Mouse (Mus musculus): ENCODE results near the gene Mad1l1. TPM values are rescaled to one million over a fixed set of nuclear protein-coding genes. Genes with fewer than 3 reads are reported as not detected.
"Not testable (repeated sequence)": the region's sequence is repeated elsewhere in the genome, so short reads cannot be mapped to it uniquely, and the experiment has no call there.

Gene Mad1l1
- total RNA-seq, 1 experiment from 2014 or later: 38.8 TPM

DNA sequence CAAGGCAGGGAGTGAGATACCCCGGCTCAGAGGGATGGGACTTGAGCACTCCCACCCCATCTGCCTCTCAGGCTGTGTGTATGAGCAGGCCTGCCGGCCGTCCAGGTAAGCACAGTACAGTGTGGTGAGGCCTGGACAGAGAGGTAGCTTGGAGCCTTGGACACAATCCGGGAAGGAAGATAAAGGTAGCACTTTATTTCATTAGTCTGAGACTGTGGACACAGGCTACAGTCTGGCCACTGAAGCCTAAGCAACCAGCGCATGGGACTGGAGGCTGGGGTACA, 312.9 kb downstream of the Mad1l1 start:
- no peak for ATAC-seq (ENCODE audit: extremely low read depth, insufficient number of reproducible peaks, low FRiP score, poor library complexity, severe bottlenecking)

DNA sequence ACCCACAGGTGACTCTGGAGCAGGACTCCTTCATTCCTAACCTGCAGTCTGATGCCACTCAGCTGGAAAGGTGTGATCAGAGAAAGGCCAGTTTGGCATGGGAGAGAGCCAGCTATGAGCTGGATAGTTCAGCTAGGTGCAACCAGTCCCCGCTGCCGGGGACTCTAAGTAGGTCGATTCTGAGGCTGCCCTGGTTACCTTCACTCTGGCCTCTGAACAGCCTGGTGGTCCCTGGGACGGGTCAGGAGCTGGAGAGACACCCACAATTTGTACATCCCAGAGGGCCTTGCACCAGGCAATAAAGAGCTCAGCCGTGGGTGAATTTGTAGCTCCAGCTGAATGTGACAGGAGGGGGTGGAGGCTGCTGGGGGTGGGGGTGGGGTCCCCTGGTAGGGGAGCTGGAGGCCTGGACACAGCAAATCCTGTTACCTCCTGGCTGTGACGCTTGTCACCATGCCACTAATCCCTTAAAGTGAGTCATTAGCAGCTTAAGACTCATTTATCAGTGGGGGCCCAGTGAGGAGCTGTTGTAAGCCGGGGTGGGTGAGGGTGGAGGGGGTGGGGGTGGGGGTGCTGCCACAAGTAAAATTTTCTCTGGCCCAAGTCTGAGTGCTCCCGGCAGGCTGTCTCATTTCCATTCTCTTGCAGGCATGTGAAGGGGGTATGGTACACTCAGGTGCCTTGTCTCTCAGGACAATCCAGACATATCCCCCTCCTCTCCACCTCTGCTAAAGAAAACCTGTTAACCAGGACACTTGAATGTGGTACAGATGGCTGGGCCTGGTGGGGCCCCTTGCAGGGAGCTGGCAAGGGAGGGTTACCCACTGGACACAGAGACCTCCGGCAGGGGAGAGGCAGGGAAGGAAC, 313.5 kb downstream of the Mad1l1 start:
- no peak for ATAC-seq (ENCODE audit: extremely low read depth, insufficient number of reproducible peaks, low FRiP score, poor library complexity, severe bottlenecking)

- ATAC-seq (ENCODE audit: extremely low read depth, insufficient number of reproducible peaks, low FRiP score, poor library complexity, severe bottlenecking): no peak
These were observed 314.5 kb downstream of the Mad1l1 start for GRCm38 (mm10) chr5:140006861-140007260.

DNA sequence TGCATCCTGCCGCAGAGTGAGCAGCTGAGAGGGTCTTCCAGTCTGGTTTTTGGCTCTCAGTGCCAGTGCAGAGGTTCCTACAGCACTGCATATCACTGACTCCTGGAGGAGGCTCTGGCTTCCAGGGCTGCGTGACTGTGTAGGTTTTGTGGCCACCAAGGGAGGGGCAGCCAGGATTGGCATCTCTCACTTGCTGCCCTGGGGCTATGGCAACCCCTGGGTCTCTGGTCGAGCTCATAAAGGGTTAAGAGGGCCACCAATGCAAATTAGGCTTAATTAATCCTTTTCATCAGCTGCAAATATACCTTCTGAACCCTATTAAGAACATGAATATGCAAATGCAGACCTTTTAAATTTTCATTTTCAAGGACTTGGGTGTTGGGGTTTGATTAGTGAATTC, 318.8 kb downstream of the Mad1l1 start:
- ATAC-seq (ENCODE audit: extremely low read depth, insufficient number of reproducible peaks, low FRiP score, poor library complexity, severe bottlenecking): no peak

GRCm38 (mm10) chr5:139998916-139999315, 322.4 kb downstream of the Mad1l1 start:
- ATAC-seq (ENCODE audit: extremely low read depth, insufficient number of reproducible peaks, low FRiP score, poor library complexity, severe bottlenecking): no peak

GRCm38 (mm10) chr5:139998321-139998720, 323.0 kb downstream of the Mad1l1 start:
- ATAC-seq (ENCODE audit: extremely low read depth, insufficient number of reproducible peaks, low FRiP score, poor library complexity, severe bottlenecking): not testable (repeated sequence)

DNA sequence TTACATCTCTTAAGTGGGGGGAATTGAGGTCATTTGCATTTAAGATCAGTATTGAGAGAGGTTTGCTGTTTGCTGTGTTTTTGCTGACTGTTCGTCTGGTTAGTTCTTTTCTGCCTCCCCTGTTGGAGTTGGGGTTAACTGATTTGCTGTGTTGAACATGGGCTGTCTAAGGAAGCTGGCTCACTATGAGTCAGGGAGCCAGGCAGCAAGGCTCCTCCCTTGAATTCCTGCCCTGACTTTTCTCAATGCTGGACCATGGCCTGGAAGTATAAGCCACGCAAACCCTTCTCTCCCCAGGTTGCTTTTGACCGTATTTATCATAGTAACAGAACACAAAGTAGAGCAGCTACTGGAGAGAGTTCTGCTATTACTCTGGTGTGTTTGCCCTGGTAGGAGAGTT, 329.8 kb downstream of the Mad1l1 start:
- ATAC-seq (ENCODE audit: extremely low read depth, insufficient number of reproducible peaks, low FRiP score, poor library complexity, severe bottlenecking): no peak

DNA sequence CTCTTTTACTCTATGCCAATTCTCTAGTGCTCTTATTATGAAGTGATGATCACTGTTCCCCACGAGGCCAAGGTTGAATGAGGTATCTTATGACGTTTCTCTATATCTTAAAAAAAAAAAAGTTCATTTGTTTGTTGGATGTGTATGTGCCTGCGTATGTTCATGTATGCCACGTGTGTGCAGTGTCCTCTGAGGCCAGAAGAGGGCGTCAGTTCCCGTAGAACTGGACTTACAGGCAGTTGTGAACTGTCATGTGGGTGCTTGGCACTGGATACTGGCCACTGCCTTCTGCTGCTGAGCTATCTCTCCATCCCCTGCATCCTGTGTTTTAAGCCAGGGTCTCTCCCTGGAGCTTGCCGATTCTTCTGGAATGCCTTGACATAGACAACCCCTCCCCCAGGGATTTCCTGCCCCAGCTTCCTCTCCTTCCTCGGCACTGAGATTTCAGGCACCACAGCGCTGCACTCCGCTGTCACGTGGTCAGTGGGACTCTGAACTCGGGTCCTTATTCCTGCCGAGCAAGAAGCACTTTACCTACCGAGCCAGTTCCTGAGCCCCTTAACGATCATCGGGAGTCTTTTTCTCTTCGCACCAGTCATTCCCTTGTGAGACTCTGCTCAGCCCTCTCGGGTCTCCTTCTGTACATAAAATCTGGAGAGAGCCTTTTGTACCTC, 336.1 kb downstream of the Mad1l1 start:
- ATAC-seq (ENCODE audit: extremely low read depth, insufficient number of reproducible peaks, low FRiP score, poor library complexity, severe bottlenecking): no peak

DNA sequence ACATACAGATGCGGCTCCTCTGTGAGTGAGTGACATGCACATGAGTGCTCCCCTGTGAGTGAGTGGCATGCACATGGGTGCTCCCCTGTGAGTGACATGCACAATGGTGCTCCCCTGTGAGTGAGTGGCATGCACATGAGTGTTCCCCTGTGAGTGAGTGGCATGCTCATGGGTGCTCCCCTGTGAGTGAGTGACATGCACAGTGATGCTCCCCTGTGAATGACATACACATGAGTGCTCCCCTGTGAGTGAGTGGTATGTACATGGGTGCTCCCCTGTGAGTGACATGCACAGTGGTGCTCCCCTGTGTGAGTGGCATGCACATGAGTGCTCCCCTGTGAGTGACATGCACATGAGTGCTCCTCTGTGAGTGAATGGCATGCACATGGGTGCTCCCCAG, 339.4 kb downstream of the Mad1l1 start:
- ATAC-seq (ENCODE audit: extremely low read depth, insufficient number of reproducible peaks, low FRiP score, poor library complexity, severe bottlenecking): no peak

DNA sequence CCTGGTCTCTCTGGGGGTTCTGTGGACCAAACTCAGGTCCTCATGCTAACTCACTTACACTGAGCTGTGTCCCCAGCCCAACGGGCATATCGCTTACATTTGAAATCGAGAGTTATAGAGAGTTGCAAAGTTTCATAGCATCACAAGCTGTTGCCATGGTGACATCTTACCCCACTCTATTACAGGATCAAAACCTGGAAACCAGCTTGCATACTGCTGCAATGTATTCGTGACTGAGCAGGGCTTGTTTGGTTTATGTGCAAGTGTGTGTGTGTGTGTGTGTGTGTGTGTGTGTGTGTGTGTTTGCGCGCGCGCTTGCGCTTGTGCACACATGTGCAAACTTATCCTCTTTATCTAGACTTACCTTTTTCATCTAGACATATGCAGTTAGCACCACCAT, 342.0 kb downstream of the Mad1l1 start:
- no peak for ATAC-seq (ENCODE audit: extremely low read depth, insufficient number of reproducible peaks, low FRiP score, poor library complexity, severe bottlenecking)

DNA sequence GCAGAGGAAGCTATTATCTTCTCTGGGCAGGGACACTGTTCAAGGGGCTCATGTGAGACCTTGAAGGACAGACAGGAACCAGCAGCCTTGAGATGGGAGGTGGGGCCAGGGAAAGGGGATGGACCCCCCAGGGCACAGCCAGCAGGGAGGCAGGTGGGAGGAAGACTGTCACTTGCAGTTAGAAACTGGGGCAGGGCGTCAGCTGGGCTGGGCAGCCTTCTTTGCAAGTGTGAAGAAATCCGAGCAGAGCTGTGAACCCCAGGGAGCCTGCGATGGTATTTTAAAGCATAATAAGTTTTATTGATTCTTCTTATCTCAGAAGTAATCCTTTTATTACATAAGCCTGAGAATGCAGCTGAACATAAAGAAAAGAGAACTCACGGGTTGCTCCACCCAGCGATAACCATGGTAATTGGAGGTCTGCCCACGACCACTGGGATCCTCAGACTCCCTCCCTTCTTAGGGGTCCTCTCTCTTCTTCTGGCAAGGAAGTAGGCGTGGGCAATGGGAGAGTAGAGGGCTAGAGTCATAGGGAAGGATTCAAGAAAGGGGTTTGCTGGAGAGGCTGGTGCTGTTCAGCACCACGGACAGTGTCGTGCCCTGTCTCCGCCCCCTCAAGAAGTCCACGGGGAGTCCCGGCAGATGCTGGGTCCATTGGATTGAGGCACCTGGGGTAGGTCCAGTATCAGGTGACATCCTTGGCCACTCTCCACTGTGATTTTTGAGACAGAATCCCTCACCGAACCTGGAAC, 342.7 kb downstream of the Mad1l1 start:
- ATAC-seq (ENCODE audit: extremely low read depth, insufficient number of reproducible peaks, low FRiP score, poor library complexity, severe bottlenecking): no peak

DNA sequence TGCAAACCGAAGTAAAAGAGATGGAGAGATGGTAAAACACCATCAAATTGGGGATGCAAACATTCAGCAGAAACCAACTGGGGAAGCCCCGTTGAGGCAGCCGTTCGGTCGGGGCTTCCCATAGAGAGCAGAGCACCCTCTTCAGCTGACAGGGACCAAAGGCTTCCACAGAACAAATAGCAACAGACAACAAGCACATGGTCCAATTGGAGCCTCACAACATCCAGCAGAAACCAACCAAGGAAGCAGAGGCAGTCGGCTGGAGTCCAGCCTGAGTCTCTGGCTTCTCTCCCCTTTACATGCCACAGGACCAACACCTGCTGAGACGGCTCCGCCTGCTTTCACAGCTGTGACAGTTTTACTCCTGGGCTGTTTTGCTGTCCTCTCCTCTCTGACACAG, 343.9 kb downstream of the Mad1l1 start:
- ATAC-seq (ENCODE audit: extremely low read depth, insufficient number of reproducible peaks, low FRiP score, poor library complexity, severe bottlenecking): no peak

DNA sequence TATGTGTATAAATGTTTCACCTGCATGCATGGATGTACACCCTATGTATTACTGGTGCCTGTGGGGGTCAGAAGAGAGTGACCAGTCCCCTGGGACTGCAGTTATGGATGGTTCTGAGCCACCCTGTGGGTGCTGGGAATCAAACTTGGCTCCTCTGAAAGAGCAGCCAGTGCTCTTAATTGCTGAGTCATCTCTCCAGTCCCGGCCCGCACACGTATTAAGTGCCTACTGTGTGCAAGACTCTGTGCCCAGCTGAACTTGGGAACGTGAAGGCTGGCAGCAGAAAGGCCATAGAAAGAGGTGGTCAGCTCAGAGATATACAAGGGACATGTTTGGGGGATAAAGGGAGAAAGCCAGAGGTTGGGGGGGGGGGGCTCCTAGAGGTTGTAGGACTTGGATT, 344.8 kb downstream of the Mad1l1 start:
- ATAC-seq (ENCODE audit: extremely low read depth, insufficient number of reproducible peaks, low FRiP score, poor library complexity, severe bottlenecking): no peak

DNA sequence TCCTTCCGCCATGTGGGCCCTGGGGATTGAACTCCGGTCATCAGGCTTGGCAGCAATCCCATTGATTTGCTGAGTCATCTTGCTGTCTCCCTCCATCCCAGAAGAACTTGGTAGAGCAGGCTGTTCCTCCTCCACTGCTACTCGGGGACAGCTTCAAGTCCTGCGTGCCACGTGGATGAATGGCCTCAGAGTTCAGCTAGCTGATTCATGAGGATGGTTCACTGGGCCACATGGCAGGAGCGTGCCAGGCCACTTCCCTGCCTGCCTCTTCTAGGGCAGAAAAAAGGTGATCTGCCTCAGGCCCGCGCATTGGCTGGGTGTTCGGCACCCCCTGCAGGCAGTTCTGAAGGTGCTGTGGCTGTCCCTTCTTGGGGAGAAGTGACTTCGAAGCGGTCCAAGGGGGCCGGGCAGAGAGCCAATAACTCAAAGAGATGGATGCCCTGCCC, 351.1 kb downstream of the Mad1l1 start:
- ATAC-seq (ENCODE audit: extremely low read depth, insufficient number of reproducible peaks, low FRiP score, poor library complexity, severe bottlenecking): no peak

DNA sequence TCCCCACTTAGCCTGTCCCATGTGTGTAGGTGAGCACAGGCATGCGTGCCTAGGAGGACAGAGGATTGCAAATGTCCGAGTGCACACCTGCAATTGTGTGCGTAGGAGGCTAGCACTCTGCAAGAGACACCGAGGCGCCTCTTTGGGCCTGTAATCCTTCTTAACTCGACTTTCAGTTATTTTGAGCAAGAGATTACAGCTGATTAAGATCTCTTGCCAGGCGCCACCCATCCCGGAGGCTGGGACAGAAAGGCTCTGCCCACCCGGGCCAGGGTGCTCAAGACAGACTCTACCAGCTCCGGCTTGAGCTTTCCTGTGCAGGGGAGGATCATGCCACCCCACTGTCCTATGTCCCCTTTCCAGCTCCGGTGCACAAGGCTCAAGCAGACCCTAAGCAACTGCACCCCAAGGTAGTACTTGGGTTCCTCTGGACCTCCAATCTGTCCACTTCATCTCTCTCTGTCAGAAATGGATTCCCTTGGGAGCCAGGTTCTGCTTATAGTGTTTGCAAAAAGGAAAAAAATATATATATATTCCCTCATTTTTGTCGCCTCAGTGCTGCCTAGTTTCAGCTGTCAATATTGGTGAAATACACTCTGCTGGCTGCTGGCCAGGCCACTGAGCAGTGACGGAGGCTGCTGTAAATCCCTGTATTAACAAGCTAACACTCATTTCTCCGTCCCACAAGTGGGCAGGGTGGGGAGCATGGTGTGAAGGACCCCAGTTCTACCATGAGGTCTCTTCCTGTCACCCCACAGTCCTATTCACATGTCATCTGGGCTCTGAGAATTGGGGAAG, 352.0 kb downstream of the Mad1l1 start:
- ATAC-seq (ENCODE audit: extremely low read depth, insufficient number of reproducible peaks, low FRiP score, poor library complexity, severe bottlenecking): no peak

- no peak for ATAC-seq (ENCODE audit: extremely low read depth, insufficient number of reproducible peaks, low FRiP score, poor library complexity, severe bottlenecking)
These were observed 355.8 kb downstream of the Mad1l1 start for GRCm38 (mm10) chr5:139965596-139965995.

GRCm38 (mm10) chr5:139964391-139964790, 357.0 kb downstream of the Mad1l1 start:
- ATAC-seq (ENCODE audit: extremely low read depth, insufficient number of reproducible peaks, low FRiP score, poor library complexity, severe bottlenecking): no peak

DNA sequence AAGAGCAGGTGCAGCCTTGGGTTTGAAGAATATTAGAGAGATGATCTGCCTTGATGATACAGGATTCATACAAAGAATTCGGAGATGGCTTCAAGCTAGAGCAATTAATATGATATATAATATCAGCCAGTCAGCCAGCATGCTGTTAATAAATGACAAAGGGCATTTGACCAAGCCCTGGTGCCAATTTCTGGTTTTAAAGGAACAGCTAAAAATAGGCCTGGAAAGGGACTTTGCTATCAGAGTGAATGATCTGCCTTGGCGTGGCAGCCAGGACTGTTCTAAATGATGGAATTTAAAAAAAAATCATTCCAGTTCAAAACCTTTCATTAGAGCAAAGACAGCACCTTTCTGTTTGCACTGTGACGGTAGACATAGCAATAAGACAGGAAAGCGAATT, 361.6 kb downstream of the Mad1l1 start:
- ATAC-seq (ENCODE audit: extremely low read depth, insufficient number of reproducible peaks, low FRiP score, poor library complexity, severe bottlenecking): no peak

All from neutrophil, adult 5-6 weeks (primary cell).